Mouse (Mus musculus): Measurements from ENCODE around the gene Olfr1175-ps. TPM values are rescaled to one million over a fixed set of nuclear protein-coding genes. Genes with fewer than 3 reads are reported as not detected.

The Olfr1175-ps gene
- polyA plus RNA-seq (2015; fragmentation: Nextera tagmentation; extraction: Ambion mirVana): not detected in 2 replicates

GRCm38 (mm10) chr2:88327115-88327514 is at the start of gene Olfr1175-ps:
TSS of gene Olfr1175-ps (minus strand) at chr2:88327215.

GRCm38 (mm10) chr2:88346392-88346791 is 19.4 kb upstream of the Olfr1175-ps start, which contains the start of gene Olfr1177-ps:
TSS of gene Olfr1177-ps (minus strand) at chr2:88346492.

GRCm38 (mm10) chr2:88336421-88336820 is 9.4 kb upstream of the Olfr1175-ps start, which contains the start of gene Olfr1176:
TSS of gene Olfr1176 (plus strand) at chr2:88336721.

GRCm38 (mm10) chr2:88315035-88315434 is 12.0 kb downstream of the Olfr1175-ps start, which contains the start of gene Olfr1174-ps:
TSS of gene Olfr1174-ps (minus strand) at chr2:88315135.

GRCm38 (mm10) chr2:88279775-88280174 is 47.2 kb downstream of the Olfr1175-ps start, which contains the start of gene Olfr1173:
TSS of gene Olfr1173 (minus strand) at chr2:88279875.

Other genes with a start within 250 kb of the Olfr1175-ps start
- gene Olfr1164, start 233.2 kb downstream of the Olfr1175-ps start, polyA plus RNA-seq (2015; fragmentation: Nextera tagmentation; extraction: Ambion mirVana): not detected in 2 replicates
- not detected in 2 replicates for gene Olfr1166, start 198.9 kb downstream of the Olfr1175-ps start, polyA plus RNA-seq (2015; fragmentation: Nextera tagmentation; extraction: Ambion mirVana)
- not detected in 2 replicates for gene Olfr1167, start 172.0 kb downstream of the Olfr1175-ps start, polyA plus RNA-seq (2015; fragmentation: Nextera tagmentation; extraction: Ambion mirVana)
- gene Olfr1168, start 145.3 kb downstream of the Olfr1175-ps start, polyA plus RNA-seq (2015; fragmentation: Nextera tagmentation; extraction: Ambion mirVana): not detected in 2 replicates
- not detected in 2 replicates for gene Olfr1170, start 98.9 kb downstream of the Olfr1175-ps start, polyA plus RNA-seq (2015; fragmentation: Nextera tagmentation; extraction: Ambion mirVana)
- not detected in 2 replicates for gene Olfr1173, start 47.3 kb downstream of the Olfr1175-ps start, polyA plus RNA-seq (2015; fragmentation: Nextera tagmentation; extraction: Ambion mirVana)
- not detected in 2 replicates for gene Olfr1174-ps, start 12.1 kb downstream of the Olfr1175-ps start, polyA plus RNA-seq (2015; fragmentation: Nextera tagmentation; extraction: Ambion mirVana)
- gene Olfr1176, start 9.5 kb upstream of the Olfr1175-ps start, polyA plus RNA-seq (2015; fragmentation: Nextera tagmentation; extraction: Ambion mirVana): not detected in 2 replicates
- not detected in 2 replicates for gene Olfr1177-ps, start 19.3 kb upstream of the Olfr1175-ps start, polyA plus RNA-seq (2015; fragmentation: Nextera tagmentation; extraction: Ambion mirVana)
- gene Olfr1178, start 59.8 kb upstream of the Olfr1175-ps start, polyA plus RNA-seq (2015; fragmentation: Nextera tagmentation; extraction: Ambion mirVana): not detected in 2 replicates
- gene Olfr1179, start 79.2 kb upstream of the Olfr1175-ps start, polyA plus RNA-seq (2015; fragmentation: Nextera tagmentation; extraction: Ambion mirVana): not detected in 2 replicates
- not detected in 2 replicates for gene Olfr1180, start 91.9 kb upstream of the Olfr1175-ps start, polyA plus RNA-seq (2015; fragmentation: Nextera tagmentation; extraction: Ambion mirVana)
- not detected in 2 replicates for gene Olfr1181, start 99.0 kb upstream of the Olfr1175-ps start, polyA plus RNA-seq (2015; fragmentation: Nextera tagmentation; extraction: Ambion mirVana)
- not detected in 2 replicates for gene Gm13757, start 121.9 kb upstream of the Olfr1175-ps start, polyA plus RNA-seq (2015; fragmentation: Nextera tagmentation; extraction: Ambion mirVana)
- not detected in 2 replicates for gene Olfr1183, start 127.7 kb upstream of the Olfr1175-ps start, polyA plus RNA-seq (2015; fragmentation: Nextera tagmentation; extraction: Ambion mirVana)
- gene Olfr1184, start 156.4 kb upstream of the Olfr1175-ps start, polyA plus RNA-seq (2015; fragmentation: Nextera tagmentation; extraction: Ambion mirVana): not detected in 2 replicates
- not detected in 2 replicates for gene Olfr1185-ps1, start 166.1 kb upstream of the Olfr1175-ps start, polyA plus RNA-seq (2015; fragmentation: Nextera tagmentation; extraction: Ambion mirVana)
- gene Olfr1186, start 191.3 kb upstream of the Olfr1175-ps start, polyA plus RNA-seq (2015; fragmentation: Nextera tagmentation; extraction: Ambion mirVana): not detected in 2 replicates
- not detected in 2 replicates for gene Olfr1188, start 229.7 kb upstream of the Olfr1175-ps start, polyA plus RNA-seq (2015; fragmentation: Nextera tagmentation; extraction: Ambion mirVana)

All from adrenal gland, postnatal 0 days (tissue).